Mouse (Mus musculus) forebrain, embryonic 11.5 days (tissue): Measurements from ENCODE around the gene Cd63. TPM values are rescaled to one million over a fixed set of nuclear protein-coding genes. Genes with fewer than 3 reads are reported as not detected.

Source experiments
- ATAC-seq: fragments of 200-750 bp; cut with Nextera tagmentation; replicated peaks from 2 replicates; pipeline ENCODE4 v1.8.0; 2017; ENCODE audit warnings: moderate TSS enrichment; ENCODE audit not compliant: low FRiP score
- DNase-seq: peaks from one replicate; pipeline ENCODE4 v3.0.0-alpha.2; 2017; ENCODE audit warnings: low spot score
- H3K27ac ChIP-seq: fragments of 300-500 bp; sonication (generic); 2 replicates; pipeline ENCODE4 v1.5.1; 2014; ENCODE audit warnings: low read depth, low read length
- H3K27me3 ChIP-seq: fragments of 300-500 bp; sonication (generic); 2 replicates; pipeline ENCODE4 v1.6.1; 2014; ENCODE audit warnings: mild to moderate bottlenecking, low read length, mixed read lengths; ENCODE audit not compliant: control insufficient read depth, insufficient read depth
- H3K36me3 ChIP-seq: fragments of 300-500 bp; sonication (generic); 2 replicates; pipeline ENCODE4 v1.6.1; 2014; ENCODE audit warnings: mild to moderate bottlenecking, low read length, moderate library complexity, mixed read lengths; ENCODE audit not compliant: control insufficient read depth, insufficient read depth
- H3K4me1 ChIP-seq: fragments of 300-500 bp; sonication (generic); replicated peaks from 2 replicates; pipeline ENCODE4 v1.6.1; 2014; ENCODE audit warnings: low read length, mixed read lengths; ENCODE audit not compliant: control insufficient read depth, insufficient read depth
- H3K4me2 ChIP-seq: fragments of 300-500 bp; sonication (generic); 2 replicates; pipeline ENCODE4 v1.6.1; 2014; ENCODE audit warnings: low read depth, mild to moderate bottlenecking, low read length, moderate library complexity, mixed read lengths; ENCODE audit not compliant: severe bottlenecking
- H3K4me3 ChIP-seq: fragments of 300-500 bp; sonication (generic); 2 replicates; pipeline ENCODE4 v1.5.1; 2014; ENCODE audit warnings: low read depth, low read length
- H3K9ac ChIP-seq: fragments of 300-500 bp; sonication (generic); 2 replicates; pipeline ENCODE4 v1.6.1; 2014; ENCODE audit warnings: low read length
- H3K9me3 ChIP-seq: fragments of 300-500 bp; sonication (generic); 2 replicates; pipeline ENCODE4 v1.6.1; 2016; ENCODE audit warnings: low read length, mixed read lengths; ENCODE audit not compliant: control insufficient read depth
- WGBS: fragments of 180-500 bp; shearing (Covaris S2); extraction: QIAGEN DNeasy Blood & Tissue Kit; methylation state at CpG from one replicate; pipeline ENCODE4 v1.1.7; 2014; 5-methylcytosine and 5-hydroxymethylcytosine counted together
- polyA plus RNA-seq: library from polyadenylated mRNA; unstranded; fragments of >200 nt; fragmentation: Nextera tagmentation; extraction: Ambion mirVana; gene quantifications from 2 replicates; pipeline ENCODE4 v1.2.1, GENCODE M21; 2014

The Cd63 gene
- polyA plus RNA-seq, 1 experiment from 2014 or later = 144 TPM

DNA sequence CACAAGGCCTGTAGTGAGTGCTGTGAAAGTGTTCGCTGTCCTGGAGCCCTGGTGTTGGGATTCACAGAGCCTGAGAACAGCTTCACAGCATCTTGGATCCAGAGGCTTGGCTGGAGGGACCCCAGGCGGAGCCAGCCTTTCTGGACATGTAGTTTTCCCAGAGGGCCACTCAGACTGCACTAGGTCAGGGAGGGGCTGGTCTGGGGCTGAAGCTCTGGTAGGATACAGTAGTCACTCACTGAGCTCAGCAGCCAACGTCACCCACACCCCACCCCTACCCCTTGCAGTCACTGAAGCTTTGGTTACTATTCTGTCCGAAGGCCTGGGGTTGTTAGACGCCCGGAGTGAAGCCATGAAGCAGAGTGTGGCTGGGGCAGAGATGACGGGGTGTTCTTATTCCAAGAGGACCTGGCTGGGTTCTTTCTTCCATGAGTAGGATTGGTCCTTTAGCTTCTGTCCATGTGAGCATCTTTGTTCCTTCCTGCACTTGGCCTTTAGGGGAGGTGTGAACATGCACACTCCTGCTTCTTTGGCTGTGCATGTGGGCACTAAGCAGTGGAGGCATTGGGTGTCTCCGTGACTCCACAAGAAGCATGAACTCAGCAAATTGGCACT is 35.1 kb downstream of the Cd63 start:
- no peaks in the 10 kb centered on the region for H3K9me3 ChIP-seq
- no peak for DNase-seq
- no peak overlapping the region for H3K9ac ChIP-seq
- H3K36me3 ChIP-seq = no peaks in the 10 kb centered on the region
- no peak overlapping the region for H3K4me2 ChIP-seq
- H3K27me3 ChIP-seq = peaks cover 30% of the 10 kb centered on the region
- H3K27ac ChIP-seq = no peak overlapping the region
- no peak for ATAC-seq
- no peak overlapping the region for H3K4me3 ChIP-seq
- 69% methylated on average over 8 of the region's 8 CpGs for WGBS
- H3K4me1 ChIP-seq = no peaks in the 10 kb centered on the region

- H3K36me3 ChIP-seq = no peaks in the 10 kb centered on the region
- no peak overlapping the region for H3K9ac ChIP-seq
- DNase-seq (no peak), ATAC-seq (no peak)
- 77% methylated on average over 12 of the region's 12 CpGs for WGBS
- H3K9me3 ChIP-seq = no peaks in the 10 kb centered on the region
- no peak overlapping the region for H3K4me2 ChIP-seq
- H3K4me1 ChIP-seq = no peaks in the 10 kb centered on the region
- H3K4me3 ChIP-seq = no peak overlapping the region
- no peak overlapping the region for H3K27ac ChIP-seq
- H3K27me3 ChIP-seq = peaks cover 24% of the 10 kb centered on the region
These were observed 37.1 kb downstream of the Cd63 start for GRCm38 (mm10) chr10:128937756-128938390.

- Histone ChIP-seq H3K9me3 (no peaks in the 10 kb centered on the region), H3K27me3 (peaks cover 18% of the 10 kb centered on the region), H3K4me1 (no peaks in the 10 kb centered on the region), H3K36me3 (no peaks in the 10 kb centered on the region), H3K27ac (no peak overlapping the region), H3K4me2 (no peak overlapping the region), H3K4me3 (no peak overlapping the region), H3K9ac (no peak overlapping the region)
- no peak for DNase-seq
- ATAC-seq = no peak
- 87% methylated on average over 9 of the region's 9 CpGs for WGBS
These were observed 37.7 kb downstream of the Cd63 start for GRCm38 (mm10) chr10:128938457-128938856.

- no peak for ATAC-seq
- Histone ChIP-seq H3K4me2 (no peak overlapping the region), H3K4me1 (no peaks in the 10 kb centered on the region), H3K27me3 (peaks cover 13% of the 10 kb centered on the region), H3K9me3 (no peaks in the 10 kb centered on the region), H3K4me3 (no peak overlapping the region), H3K36me3 (no peaks in the 10 kb centered on the region), H3K27ac (no peak overlapping the region), H3K9ac (no peak overlapping the region)
- DNase-seq = no peak
- 69% methylated on average over 5 of the region's 5 CpGs for WGBS
These were observed 38.2 kb downstream of the Cd63 start for GRCm38 (mm10) chr10:128938974-128939373.

DNA sequence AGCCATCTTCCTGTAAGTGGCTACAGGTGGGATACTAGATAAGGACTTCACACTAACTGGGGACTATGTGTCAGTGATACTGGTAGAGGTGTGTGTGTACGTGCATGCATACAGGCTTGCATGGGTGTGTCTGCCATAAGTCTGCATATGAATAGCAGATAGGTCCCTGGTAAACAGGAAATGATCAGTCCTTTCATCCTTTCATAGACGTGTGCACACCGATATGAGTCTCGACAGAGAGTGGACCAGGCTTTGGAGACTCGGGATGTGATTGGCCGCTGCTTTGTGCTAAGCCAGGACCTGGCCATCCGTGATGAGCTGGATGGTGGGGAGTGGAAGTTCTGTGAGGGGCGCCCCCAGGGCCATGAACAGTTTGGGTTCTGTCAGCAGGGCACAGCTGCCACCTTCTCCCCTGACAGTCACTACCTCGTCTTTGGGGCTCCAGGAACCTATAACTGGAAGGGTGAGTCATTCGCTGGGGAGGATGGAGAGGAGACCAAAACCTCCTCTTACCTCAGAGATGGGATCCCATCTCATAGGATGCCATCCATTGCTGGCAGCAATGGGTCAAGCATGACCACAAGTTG is 39.8 kb downstream of the Cd63 start:
- Histone ChIP-seq H3K9me3 (no peaks in the 10 kb centered on the region), H3K9ac (no peak overlapping the region), H3K4me2 (no peak overlapping the region), H3K4me1 (no peaks in the 10 kb centered on the region), H3K27me3 (peaks cover 2% of the 10 kb centered on the region; the same call in 1 of the 2 replicates), H3K36me3 (no peaks in the 10 kb centered on the region), H3K4me3 (no peak overlapping the region), H3K27ac (no peak overlapping the region)
- 85% methylated on average over 10 of the region's 10 CpGs for WGBS
- no peak for ATAC-seq
- no peak for DNase-seq

DNA sequence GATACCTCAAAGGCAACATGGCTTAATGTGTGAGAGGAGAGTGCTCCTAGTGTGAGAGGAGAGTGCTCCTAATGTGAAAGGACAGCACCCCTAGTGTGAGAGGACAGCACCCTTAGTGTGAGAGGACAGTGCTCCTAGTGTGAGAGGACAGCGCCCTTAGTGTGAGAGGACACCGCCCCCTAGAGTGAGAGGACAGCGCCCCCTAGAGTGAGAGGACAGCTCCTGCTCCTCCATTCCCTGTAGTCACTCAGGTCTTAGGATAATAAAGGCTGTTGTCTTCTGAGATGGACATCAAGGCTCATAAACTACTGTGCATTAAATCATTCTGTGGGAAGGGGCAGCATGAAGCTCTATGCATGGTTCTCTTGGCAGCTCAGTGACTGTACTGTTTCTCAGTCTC is 44.9 kb downstream of the Cd63 start:
- Histone ChIP-seq H3K9me3 (no peaks in the 10 kb centered on the region), H3K4me2 (no peak overlapping the region), H3K36me3 (no peaks in the 10 kb centered on the region), H3K27me3 (no peaks in the 10 kb centered on the region), H3K27ac (no peak overlapping the region), H3K4me1 (no peaks in the 10 kb centered on the region), H3K9ac (no peak overlapping the region), H3K4me3 (no peak overlapping the region)
- WGBS = 8% methylated on average over 3 of the region's 3 CpGs
- no peak for DNase-seq
- no peak for ATAC-seq

DNA sequence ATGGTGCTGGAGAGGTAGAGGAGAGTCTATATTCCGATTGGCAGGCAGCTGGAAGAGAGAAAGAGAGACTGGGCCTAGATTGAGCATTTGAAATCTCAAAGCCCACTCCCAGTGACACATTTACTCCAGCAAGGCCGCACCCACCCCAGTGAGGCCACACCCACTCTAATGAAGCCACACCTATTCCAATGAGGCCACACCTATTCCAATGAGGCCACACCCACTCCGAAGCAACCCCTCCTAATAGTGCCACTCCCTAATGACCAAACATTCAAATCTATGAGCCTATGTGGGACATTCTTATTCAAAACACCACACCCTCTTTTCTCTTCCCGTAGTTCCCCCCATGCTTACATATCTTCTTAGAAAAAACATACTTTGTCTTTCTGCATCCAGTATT is 46.7 kb downstream of the Cd63 start:
- Histone ChIP-seq H3K27me3 (no peaks in the 10 kb centered on the region), H3K4me1 (no peaks in the 10 kb centered on the region)

DNA sequence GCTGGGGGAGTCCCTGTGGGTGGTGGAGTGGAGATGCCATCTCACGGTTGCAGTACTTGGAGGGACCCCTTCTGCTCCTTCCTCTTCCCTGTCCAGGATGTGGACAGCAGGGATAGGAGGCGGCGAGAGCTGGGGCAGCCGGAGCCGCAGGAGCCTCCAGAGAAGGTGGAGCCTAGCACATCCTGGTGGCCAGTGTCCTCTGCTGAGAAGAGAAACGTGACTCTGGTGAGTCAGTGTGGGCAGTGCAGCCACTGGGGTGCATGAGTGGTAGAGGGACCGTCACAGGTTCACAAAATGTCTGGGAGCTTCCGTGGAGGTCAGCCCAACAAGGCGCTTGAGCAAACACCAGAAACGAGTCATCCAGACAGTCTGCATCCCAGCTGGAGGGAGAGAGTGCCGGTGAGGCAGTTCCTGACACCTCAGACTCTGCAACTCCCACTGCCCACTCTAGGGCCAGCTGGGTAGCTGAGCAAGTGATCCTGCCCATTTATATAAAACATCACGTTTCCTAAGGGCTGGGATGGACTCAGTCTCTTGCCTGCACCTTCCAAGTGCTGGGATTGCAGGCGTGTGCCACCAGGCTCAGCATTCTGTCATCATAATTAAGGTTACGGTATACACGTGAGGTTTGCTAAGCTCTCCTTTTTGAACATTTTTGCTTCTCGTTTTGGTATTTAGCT is 49.6 kb downstream of the Cd63 start:
- no peak overlapping the region for H3K9ac ChIP-seq
- no peaks in the 10 kb centered on the region for H3K4me1 ChIP-seq
- no peak for DNase-seq
- ATAC-seq = no peak
- no peak overlapping the region for H3K27ac ChIP-seq
- H3K9me3 ChIP-seq = no peaks in the 10 kb centered on the region
- WGBS = 74% methylated on average over 16 of the region's 16 CpGs
- H3K4me3 ChIP-seq = no peak overlapping the region
- H3K36me3 ChIP-seq = no peaks in the 10 kb centered on the region
- no peaks in the 10 kb centered on the region for H3K27me3 ChIP-seq
- H3K4me2 ChIP-seq = no peak overlapping the region

More for the DNA sequence above, 46.7 kb downstream of the Cd63 start:
- ATAC-seq (no peak), DNase-seq (no peak)
- Histone ChIP-seq H3K9me3 (no peaks in the 10 kb centered on the region), H3K4me2 (no peak overlapping the region), H3K36me3 (no peaks in the 10 kb centered on the region), H3K27ac (no peak overlapping the region), H3K4me3 (no peak overlapping the region), H3K9ac (no peak overlapping the region)
- 92% methylated on average over 4 of the region's 4 CpGs for WGBS
